Mouse (Mus musculus): ENCODE measurements around the gene Sdhaf1. TPM values are rescaled to one million over a fixed set of nuclear protein-coding genes. Genes with fewer than 3 reads are reported as not detected.

Sdhaf1 gene
- polyA plus RNA-seq, 1 experiment from 2014 or later: 23.1 TPM

- DNase-seq (ENCODE audit: low spot score, missing footprints) (peak; percentile 95), ATAC-seq (ENCODE audit: low FRiP score) (peak; percentile 100)
- H3K4me1 ChIP-seq (ENCODE audit: control insufficient read depth, insufficient read depth, low read length): peaks cover 13% of the 10 kb centered on the region
- H3K4me2 ChIP-seq: peak within 1 kb of the TSS; percentile 73
- 5% methylated on average over 27 of the region's 27 CpGs for WGBS
- H3K36me3 ChIP-seq (ENCODE audit: control insufficient read depth, insufficient read depth, low read length): peaks cover 10% of the 10 kb centered on the region
- H3K9me3 ChIP-seq (ENCODE audit: control insufficient read depth, low read length): no peaks in the 10 kb centered on the region
- H3K4me3 ChIP-seq (ENCODE audit: low read depth, low read length): peak within 1 kb of the TSS; percentile 53
- peak within 1 kb of the TSS; percentile 37; the same call in 1 of the 2 replicates for H3K27ac ChIP-seq (ENCODE audit: low read depth, low read length)
- H3K9ac ChIP-seq (ENCODE audit: low read length): peak within 1 kb of the TSS; percentile 72
- H3K27me3 ChIP-seq (ENCODE audit: control insufficient read depth, insufficient read depth, low read length): no peaks in the 10 kb centered on the region
These were observed 15.4 kb downstream of the Sdhaf1 start, which contains the start of gene Alkbh6 for GRCm38 (mm10) chr7:30308076-30309005. TSS of gene Alkbh6 (plus strand) at chr7:30308717.

GRCm38 (mm10) chr7:30306083-30306779 lies 17.5 kb downstream of the Sdhaf1 start:
- ATAC-seq (ENCODE audit: low FRiP score): no peak
- 93% methylated on average over 16 of the region's 16 CpGs for WGBS
- Histone ChIP-seq H3K4me3 (ENCODE audit: low read depth, low read length) (no peak overlapping the region), H3K27me3 (ENCODE audit: control insufficient read depth, insufficient read depth, low read length) (no peaks in the 10 kb centered on the region), H3K4me1 (ENCODE audit: control insufficient read depth, insufficient read depth, low read length) (peaks cover 13% of the 10 kb centered on the region), H3K9me3 (ENCODE audit: control insufficient read depth, low read length) (no peaks in the 10 kb centered on the region), H3K36me3 (ENCODE audit: control insufficient read depth, insufficient read depth, low read length) (peaks cover 19% of the 10 kb centered on the region), H3K27ac (ENCODE audit: low read depth, low read length) (no peak overlapping the region), H3K4me2 (no peak overlapping the region), H3K9ac (ENCODE audit: low read length) (no peak overlapping the region)
- DNase-seq (ENCODE audit: low spot score, missing footprints): no peak

- DNase-seq (ENCODE audit: low spot score, missing footprints): no peak
- H3K9ac ChIP-seq (ENCODE audit: low read length): no peak overlapping the region
- no peaks in the 10 kb centered on the region for H3K9me3 ChIP-seq (ENCODE audit: control insufficient read depth, low read length)
- ATAC-seq (ENCODE audit: low FRiP score): no peak
- no peak overlapping the region for H3K4me2 ChIP-seq
- H3K4me3 ChIP-seq (ENCODE audit: low read depth, low read length): no peak overlapping the region
- WGBS: 51% methylated on average over 3 of the region's 3 CpGs
- H3K4me1 ChIP-seq (ENCODE audit: control insufficient read depth, insufficient read depth, low read length): no peaks in the 10 kb centered on the region
- H3K36me3 ChIP-seq (ENCODE audit: control insufficient read depth, insufficient read depth, low read length): peaks cover 43% of the 10 kb centered on the region
- H3K27ac ChIP-seq (ENCODE audit: low read depth, low read length): no peak overlapping the region
- no peaks in the 10 kb centered on the region for H3K27me3 ChIP-seq (ENCODE audit: control insufficient read depth, insufficient read depth, low read length)
These were observed 22.8 kb downstream of the Sdhaf1 start for GRCm38 (mm10) chr7:30300914-30301313.

GRCm38 (mm10) chr7:30297266-30297665 lies 26.4 kb downstream of the Sdhaf1 start:
- DNase-seq (ENCODE audit: low spot score, missing footprints) (peak; percentile 35), ATAC-seq (ENCODE audit: low FRiP score) (no peak)
- H3K9ac ChIP-seq (ENCODE audit: low read length): no peak overlapping the region
- peaks cover 2% of the 10 kb centered on the region; the same call in 1 of the 2 replicates for H3K4me1 ChIP-seq (ENCODE audit: control insufficient read depth, insufficient read depth, low read length)
- no peak overlapping the region for H3K4me2 ChIP-seq
- no peak overlapping the region for H3K27ac ChIP-seq (ENCODE audit: low read depth, low read length)
- no peak overlapping the region for H3K4me3 ChIP-seq (ENCODE audit: low read depth, low read length)
- no peaks in the 10 kb centered on the region for H3K27me3 ChIP-seq (ENCODE audit: control insufficient read depth, insufficient read depth, low read length)
- no peaks in the 10 kb centered on the region for H3K9me3 ChIP-seq (ENCODE audit: control insufficient read depth, low read length)
- H3K36me3 ChIP-seq (ENCODE audit: control insufficient read depth, insufficient read depth, low read length): peaks cover 27% of the 10 kb centered on the region
- WGBS: 86% methylated on average over 16 of the region's 16 CpGs

- ATAC-seq (ENCODE audit: low FRiP score): no peak
- H3K9me3 ChIP-seq (ENCODE audit: control insufficient read depth, low read length): no peaks in the 10 kb centered on the region
- no peak overlapping the region for H3K9ac ChIP-seq (ENCODE audit: low read length)
- H3K4me1 ChIP-seq (ENCODE audit: control insufficient read depth, insufficient read depth, low read length): peaks cover 2% of the 10 kb centered on the region; the same call in 1 of the 2 replicates
- DNase-seq (ENCODE audit: low spot score, missing footprints): peak; percentile 17
- 93% methylated on average over 15 of the region's 15 CpGs for WGBS
- H3K4me2 ChIP-seq: no peak overlapping the region
- H3K4me3 ChIP-seq (ENCODE audit: low read depth, low read length): no peak overlapping the region
- H3K36me3 ChIP-seq (ENCODE audit: control insufficient read depth, insufficient read depth, low read length): peaks cover 25% of the 10 kb centered on the region
- H3K27me3 ChIP-seq (ENCODE audit: control insufficient read depth, insufficient read depth, low read length): no peaks in the 10 kb centered on the region
- H3K27ac ChIP-seq (ENCODE audit: low read depth, low read length): no peak overlapping the region
These were observed 26.9 kb downstream of the Sdhaf1 start for GRCm38 (mm10) chr7:30296816-30297215.

GRCm38 (mm10) chr7:30295103-30295502 lies 28.6 kb downstream of the Sdhaf1 start:
- peaks cover 5% of the 10 kb centered on the region; the same call in 1 of the 2 replicates for H3K4me1 ChIP-seq (ENCODE audit: control insufficient read depth, insufficient read depth, low read length)
- peak; percentile 37 for DNase-seq (ENCODE audit: low spot score, missing footprints)

GRCm38 (mm10) chr7:30294296-30294695 lies 29.4 kb downstream of the Sdhaf1 start:
- no peak for ATAC-seq (ENCODE audit: low FRiP score)

More at GRCm38 (mm10) chr7:30295103-30295502, 28.6 kb downstream of the Sdhaf1 start:
- H3K4me2 ChIP-seq: no peak overlapping the region
- no peaks in the 10 kb centered on the region for H3K27me3 ChIP-seq (ENCODE audit: control insufficient read depth, insufficient read depth, low read length)
- peaks cover 21% of the 10 kb centered on the region for H3K36me3 ChIP-seq (ENCODE audit: control insufficient read depth, insufficient read depth, low read length)
- H3K9me3 ChIP-seq (ENCODE audit: control insufficient read depth, low read length): no peaks in the 10 kb centered on the region
- no peak for ATAC-seq (ENCODE audit: low FRiP score)
- WGBS: 78% methylated on average over 10 of the region's 10 CpGs
- no peak overlapping the region for H3K4me3 ChIP-seq (ENCODE audit: low read depth, low read length)
- no peak overlapping the region for H3K9ac ChIP-seq (ENCODE audit: low read length)
- no peak overlapping the region for H3K27ac ChIP-seq (ENCODE audit: low read depth, low read length)

GRCm38 (mm10) chr7:30293795-30294194 lies 29.9 kb downstream of the Sdhaf1 start:
- H3K4me1 ChIP-seq (ENCODE audit: control insufficient read depth, insufficient read depth, low read length): peaks cover 5% of the 10 kb centered on the region; the same call in 1 of the 2 replicates
- no peak overlapping the region for H3K4me2 ChIP-seq
- no peak for ATAC-seq (ENCODE audit: low FRiP score)
- no peak overlapping the region for H3K9ac ChIP-seq (ENCODE audit: low read length)
- H3K36me3 ChIP-seq (ENCODE audit: control insufficient read depth, insufficient read depth, low read length): peaks cover 12% of the 10 kb centered on the region
- H3K27ac ChIP-seq (ENCODE audit: low read depth, low read length): no peak overlapping the region
- H3K9me3 ChIP-seq (ENCODE audit: control insufficient read depth, low read length): no peaks in the 10 kb centered on the region
- WGBS: 88% methylated on average over 13 of the region's 13 CpGs
- H3K4me3 ChIP-seq (ENCODE audit: low read depth, low read length): no peak overlapping the region
- H3K27me3 ChIP-seq (ENCODE audit: control insufficient read depth, insufficient read depth, low read length): no peaks in the 10 kb centered on the region
- DNase-seq (ENCODE audit: low spot score, missing footprints): no peak

More at GRCm38 (mm10) chr7:30294296-30294695, 29.4 kb downstream of the Sdhaf1 start:
- Histone ChIP-seq H3K27me3 (ENCODE audit: control insufficient read depth, insufficient read depth, low read length) (no peaks in the 10 kb centered on the region), H3K4me3 (ENCODE audit: low read depth, low read length) (no peak overlapping the region), H3K36me3 (ENCODE audit: control insufficient read depth, insufficient read depth, low read length) (peaks cover 17% of the 10 kb centered on the region), H3K27ac (ENCODE audit: low read depth, low read length) (no peak overlapping the region), H3K4me2 (no peak overlapping the region), H3K9me3 (ENCODE audit: control insufficient read depth, low read length) (no peaks in the 10 kb centered on the region), H3K4me1 (ENCODE audit: control insufficient read depth, insufficient read depth, low read length) (peaks cover 5% of the 10 kb centered on the region; the same call in 1 of the 2 replicates), H3K9ac (ENCODE audit: low read length) (no peak overlapping the region)
- WGBS: 91% methylated on average over 5 of the region's 5 CpGs
- DNase-seq (ENCODE audit: low spot score, missing footprints): peak; percentile 49
